Mouse (Mus musculus) ES-CJ7 (cell line): ENCODE results near the gene Letmd1.
A peak's percentile ranks its signal among the peaks of the same experiment; 100 is the strongest.
"Not testable (repeated sequence)": the region's sequence is repeated elsewhere in the genome, so short reads cannot be mapped to it uniquely, and the experiment has no call there.

ENCODE experiments used
- DNase-seq: peaks from one replicate; pipeline ENCODE4 v3.0.0; 2011; ENCODE audit warnings: low read depth, low spot score

Letmd1 gene

DNA sequence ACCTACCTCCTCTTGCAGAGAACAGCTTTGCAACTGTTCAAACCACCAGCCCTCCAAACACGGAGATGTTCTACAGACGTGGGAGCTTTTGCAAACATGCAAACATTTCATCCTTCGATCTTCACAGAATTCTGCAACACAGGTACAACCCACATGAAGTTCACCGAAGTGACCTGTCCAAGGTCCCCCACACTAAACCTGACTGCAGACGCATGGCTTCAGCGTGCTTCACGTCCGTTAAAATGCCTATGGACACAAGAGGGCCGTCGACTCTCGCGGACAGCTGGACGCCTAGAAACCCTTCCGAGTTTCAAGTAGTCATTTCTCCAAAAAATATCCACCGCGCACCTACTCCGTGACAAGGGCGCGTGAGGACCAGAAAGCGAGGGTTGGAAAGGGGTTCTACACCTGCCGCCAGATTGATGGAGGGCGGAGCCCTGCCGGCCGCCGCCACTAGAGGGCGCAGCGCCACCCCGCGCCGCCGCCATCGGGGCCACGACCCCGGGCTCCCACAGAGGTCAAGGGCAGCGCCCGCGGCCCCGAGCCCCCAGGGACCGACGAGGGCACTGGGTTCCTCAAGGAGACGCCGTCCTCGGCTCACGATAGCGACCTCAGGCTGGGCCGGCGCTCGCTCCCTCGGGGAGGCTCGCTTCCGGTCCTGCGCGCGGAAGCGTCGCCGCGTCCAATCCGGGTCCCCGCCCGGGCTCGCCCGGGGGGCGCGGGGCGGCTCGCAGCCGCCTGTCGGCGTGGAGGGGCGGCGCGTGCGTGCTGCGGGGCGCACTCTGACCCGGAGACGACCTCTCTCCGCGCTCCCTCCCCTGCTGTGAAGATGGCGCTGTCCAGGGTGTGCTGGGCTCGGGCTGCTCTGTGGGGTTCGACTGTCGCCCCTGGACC, at the start of gene Letmd1:
Gene Letmd1, plus strand, starts transcription at position 729 of the 894 bp plus-strand sequence.
- peak; percentile 90 for DNase-seq

- DNase-seq, result no peak
Observed at GRCm38 (mm10) chr15:100419311-100419710, 49.5 kb upstream of the Letmd1 start.

DNA sequence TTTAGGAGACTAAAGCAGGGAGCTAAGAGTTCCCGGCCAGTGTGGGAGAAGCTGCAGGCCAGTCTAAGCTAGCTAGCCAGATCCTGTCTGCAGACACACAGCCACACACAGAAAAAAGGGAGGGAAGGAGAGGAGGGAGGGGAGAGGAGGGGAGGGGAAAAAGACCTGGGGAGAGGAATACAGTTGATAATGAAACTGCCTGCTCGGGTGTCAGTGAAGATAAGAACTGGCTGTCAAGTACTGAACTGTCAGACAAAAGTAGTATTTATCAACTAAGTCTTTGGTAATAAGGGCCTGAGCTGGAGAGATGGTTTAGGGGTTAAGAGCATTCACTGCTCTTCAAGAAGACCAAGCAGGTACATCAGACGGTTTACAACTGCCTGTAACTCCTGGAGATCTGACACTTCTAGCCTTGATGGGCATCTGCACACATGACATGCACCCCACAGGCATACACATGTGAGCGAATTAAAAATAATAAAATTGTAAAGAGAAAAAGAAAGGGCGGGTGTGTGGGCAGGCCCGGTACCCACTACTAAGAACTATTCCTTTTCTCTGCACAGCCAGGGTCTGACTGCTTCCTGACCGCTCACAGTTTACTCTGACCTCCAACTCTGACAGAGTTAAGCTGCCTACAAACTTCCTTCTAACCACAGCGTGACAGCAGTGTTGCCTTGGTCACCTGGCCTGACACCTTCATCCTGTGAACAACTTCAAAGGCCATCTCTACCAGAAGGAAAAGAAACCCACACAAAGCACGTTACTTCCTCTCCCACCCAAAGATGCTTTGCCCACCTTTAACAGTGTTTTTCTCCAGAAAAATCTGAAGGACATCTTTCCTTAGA, 48.7 kb upstream of the Letmd1 start:
- no peak for DNase-seq

DNA sequence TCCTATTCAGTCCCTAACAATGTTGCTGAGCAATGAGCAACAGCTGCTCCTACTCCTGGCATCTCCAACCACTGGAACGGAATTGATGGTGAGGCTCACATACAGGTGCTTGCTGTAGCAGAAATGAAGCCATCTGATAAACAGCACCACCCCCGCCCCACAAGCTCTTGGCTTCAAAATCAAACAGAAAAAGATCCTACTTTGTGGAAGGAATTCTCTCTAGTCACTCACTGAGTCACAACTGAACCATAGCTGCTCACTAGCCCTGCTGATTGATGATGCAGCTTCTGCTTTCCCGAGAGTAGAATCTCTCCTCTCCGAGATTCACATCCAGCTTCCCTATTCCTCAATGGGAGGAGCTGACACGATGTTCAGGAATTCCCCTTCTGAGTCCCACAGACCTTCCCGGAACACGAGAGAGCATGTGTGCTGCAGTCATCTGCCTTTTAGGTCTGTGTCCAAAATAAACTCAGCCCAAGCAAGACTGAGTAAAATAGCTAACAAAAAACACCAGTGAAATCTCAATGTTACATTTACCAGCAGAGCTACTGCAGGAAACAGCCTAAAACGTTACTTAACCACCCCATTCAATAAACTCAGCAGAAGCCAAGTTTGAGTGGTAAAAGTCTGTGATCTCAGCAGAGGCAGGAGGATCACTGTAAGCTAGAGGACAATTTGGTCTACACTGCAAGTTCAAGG, 47.6 kb upstream of the Letmd1 start:
- DNase-seq, result no peak

DNA sequence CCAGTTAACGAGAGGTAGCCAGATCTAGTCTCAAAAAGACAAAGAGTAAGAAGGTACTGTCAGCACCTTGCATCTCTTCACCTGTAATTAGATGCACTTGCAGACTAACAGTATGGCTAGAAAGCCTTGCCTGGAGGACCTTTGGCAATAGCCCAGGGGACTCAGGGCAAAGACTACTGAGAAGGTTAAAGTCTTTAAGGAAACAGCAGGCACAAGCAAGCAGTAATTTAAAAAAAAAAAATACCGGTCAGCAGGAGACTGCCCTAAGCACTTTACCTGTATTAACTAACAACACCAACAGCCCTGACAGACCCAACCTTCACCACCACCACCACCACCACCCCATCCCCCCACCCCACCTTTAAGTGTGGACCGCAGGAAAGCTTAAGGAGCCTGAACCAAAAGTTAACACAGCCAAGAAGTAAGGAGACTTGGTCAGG, 47.0 kb upstream of the Letmd1 start, which contains the start of gene Gm5475:
Gene Gm5475, plus strand, starts transcription at position 390 of the 440 bp plus-strand sequence.
- not testable (repeated sequence) for DNase-seq

DNA sequence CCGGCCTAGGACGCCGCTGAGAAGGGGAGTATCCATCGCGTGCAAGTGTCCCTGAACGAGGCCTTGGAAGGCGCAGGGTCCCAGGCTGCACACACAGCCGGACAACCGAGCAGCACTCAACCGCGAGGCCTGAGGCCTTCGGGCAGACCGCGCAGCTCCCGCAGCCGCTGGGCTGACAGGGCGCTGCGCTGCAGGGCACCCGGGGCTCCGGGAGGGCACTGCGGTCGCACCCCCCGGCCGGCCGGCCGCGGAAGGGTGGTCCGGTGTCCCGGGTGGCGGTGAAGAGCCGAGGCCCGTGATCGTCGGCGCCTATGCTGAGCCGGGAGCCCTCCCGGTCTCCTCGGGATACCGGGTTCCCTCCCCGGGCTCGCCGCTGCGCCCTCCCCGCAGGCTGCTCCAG, 46.3 kb upstream of the Letmd1 start:
- DNase-seq, result peak; percentile 25

GRCm38 (mm10) chr15:100422899-100423860, 45.6 kb upstream of the Letmd1 start:
- peak; percentile 93 for DNase-seq

GRCm38 (mm10) chr15:100423916-100424315, 44.9 kb upstream of the Letmd1 start:
- peak; percentile 28 for DNase-seq

DNA sequence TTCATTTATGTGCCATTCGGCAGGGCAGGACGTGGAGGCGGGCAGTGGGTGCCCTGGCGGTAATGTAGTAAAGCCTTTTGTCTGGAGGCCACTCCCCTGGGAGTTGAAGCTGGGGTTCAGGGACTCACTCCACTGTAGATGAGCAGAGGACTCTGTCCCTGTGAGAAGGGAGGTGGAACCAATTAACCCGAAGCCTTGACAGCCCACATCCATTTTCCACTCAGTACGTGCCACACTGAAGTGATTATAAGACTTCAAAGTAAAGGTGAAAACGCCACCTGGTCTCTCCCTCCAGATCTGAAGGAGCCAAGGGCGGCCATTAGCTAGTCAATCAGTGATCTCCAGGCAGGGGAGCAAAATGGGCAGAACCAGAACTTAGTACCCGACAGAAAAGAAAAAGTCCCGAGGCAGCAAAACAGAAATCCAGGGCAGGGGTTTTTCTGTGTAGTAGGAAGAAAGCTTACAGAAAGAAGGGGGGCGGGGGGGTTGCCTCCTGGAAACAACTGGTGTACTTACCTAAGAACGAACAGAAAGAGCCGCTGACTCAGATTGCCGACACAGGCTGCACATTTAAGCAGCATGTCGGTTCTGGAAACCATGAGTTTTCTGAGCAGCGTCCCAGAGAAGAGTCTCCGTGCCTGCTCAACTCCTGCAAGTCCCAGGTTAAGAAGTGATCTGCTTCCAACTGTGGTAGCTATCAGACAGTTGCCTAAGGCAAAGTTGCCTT, 44.3 kb upstream of the Letmd1 start, which contains the start of gene Slc11a2:
Gene Slc11a2, minus strand, starts transcription at position 677 of the 727 bp plus-strand sequence.
- DNase-seq, result no peak

GRCm38 (mm10) chr15:100428296-100428905, 40.4 kb upstream of the Letmd1 start:
- no peak for DNase-seq

- no peak for DNase-seq
Observed at GRCm38 (mm10) chr15:100429959-100430565, 38.8 kb upstream of the Letmd1 start.

DNA sequence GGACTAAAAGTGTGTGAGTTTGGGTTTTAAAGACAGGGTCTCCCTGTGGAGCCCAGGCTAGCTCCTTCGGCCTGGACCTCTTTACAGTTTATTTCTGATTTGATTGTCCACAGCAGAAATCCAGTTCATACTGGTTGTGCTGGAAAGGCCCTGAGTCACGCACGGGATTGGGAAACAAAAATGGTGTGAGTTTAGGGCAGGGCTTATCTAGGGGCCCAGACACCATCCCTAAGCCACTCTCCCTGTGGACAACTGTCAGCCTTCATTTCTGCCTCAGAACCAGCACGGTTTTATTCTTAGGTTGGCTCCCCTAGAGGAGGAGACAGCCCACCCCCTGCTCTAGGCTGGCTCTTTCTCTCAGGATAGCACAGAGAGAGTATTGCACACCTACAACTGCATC, 35.6 kb upstream of the Letmd1 start:
- DNase-seq, result no peak

GRCm38 (mm10) chr15:100436112-100436511, 32.7 kb upstream of the Letmd1 start:
- DNase-seq, result no peak

GRCm38 (mm10) chr15:100436518-100436917, 32.3 kb upstream of the Letmd1 start:
- no peak for DNase-seq

- DNase-seq, result peak; percentile 72
Observed at GRCm38 (mm10) chr15:100443126-100443922, 25.5 kb upstream of the Letmd1 start.

DNA sequence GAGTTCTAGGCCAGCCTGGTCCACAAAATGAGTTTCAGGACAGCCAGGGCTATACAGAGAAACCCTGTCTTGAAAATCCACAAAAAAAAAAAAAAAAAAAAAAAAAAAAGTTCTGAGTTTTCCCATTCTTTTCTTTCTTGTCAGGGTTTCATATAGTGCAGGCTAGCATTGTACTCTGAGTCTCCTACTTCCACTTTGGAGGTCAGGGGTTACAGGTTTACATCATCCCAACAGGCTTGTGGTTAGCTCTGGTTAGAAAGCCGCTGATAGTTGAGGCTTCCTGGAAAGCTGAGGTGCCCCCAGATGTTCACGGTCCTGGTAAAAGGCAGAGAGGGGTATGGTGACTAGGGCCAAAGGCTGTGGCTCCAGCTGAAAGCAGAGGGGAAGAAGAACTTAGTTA, 21.9 kb upstream of the Letmd1 start:
- no peak for DNase-seq

DNA sequence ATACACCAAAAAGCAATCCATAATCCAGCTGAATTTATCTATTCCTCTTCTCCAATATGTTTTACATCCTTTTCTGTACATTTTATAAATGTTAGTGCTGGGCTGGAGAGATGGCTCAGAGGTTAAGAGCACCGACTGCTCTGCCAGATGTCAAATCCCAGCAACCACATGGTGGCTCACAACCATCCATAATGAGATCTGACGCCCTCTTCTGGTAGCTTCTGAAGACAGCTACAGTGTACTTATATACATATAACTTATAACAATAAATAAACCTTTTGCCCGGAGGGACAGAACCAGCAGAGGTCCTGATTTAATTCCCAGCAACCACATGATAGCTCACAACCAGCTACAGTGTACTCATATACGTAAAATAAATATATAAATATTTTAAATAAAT, 20.3 kb upstream of the Letmd1 start:
- peak; percentile 65 for DNase-seq

DNA sequence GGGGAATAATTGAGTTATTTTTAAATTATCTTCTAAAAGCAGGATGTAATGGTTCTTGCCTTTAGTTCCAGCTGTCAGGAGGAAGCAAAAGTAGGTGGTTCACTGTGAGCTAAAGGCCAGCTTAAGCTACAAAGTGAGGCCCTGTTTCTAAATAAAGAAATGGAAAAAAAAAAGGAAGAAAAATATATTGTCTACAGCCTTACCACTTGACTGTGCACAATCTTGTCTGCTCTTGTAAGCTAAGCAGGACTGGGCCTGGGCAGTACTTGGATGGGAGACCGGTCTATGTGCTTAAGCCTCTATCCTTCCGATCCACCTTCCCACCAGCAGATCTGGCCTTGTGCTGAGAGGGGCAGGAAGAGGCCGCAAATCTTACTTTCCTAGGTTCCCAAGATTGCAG, 19.3 kb upstream of the Letmd1 start:
- no peak for DNase-seq
